Mouse (Mus musculus) C2C12 (cell line): ENCODE data around the gene Gnpat.

Experiments used
- CEBPB ChIP-seq: IDR thresholded peaks from one replicate; pipeline ENCODE4 v1.6.1; 2011; ENCODE audit warnings: low read depth, mild to moderate bottlenecking, control low read depth, moderate library complexity
- CTCF ChIP-seq: IDR thresholded peaks from one replicate; pipeline ENCODE4 v1.5.1; 2011; ENCODE audit not compliant: control insufficient read depth, insufficient read depth, insufficient read length
- FOSL1 ChIP-seq: IDR thresholded peaks from one replicate; pipeline ENCODE4 v1.8.0; 2011; ENCODE audit warnings: mild to moderate bottlenecking, low read length; ENCODE audit not compliant: poor library complexity, insufficient read depth, severe bottlenecking
- MAX ChIP-seq: IDR thresholded peaks from one replicate; pipeline ENCODE4 v1.6.1; 2011; ENCODE audit warnings: mild to moderate bottlenecking, control low read depth
- MYOD1 ChIP-seq: IDR thresholded peaks from one replicate; pipeline ENCODE4 v1.6.1; 2011; ENCODE audit warnings: low read depth; ENCODE audit not compliant: control insufficient read depth, insufficient read length
- MYOG ChIP-seq: IDR thresholded peaks from one replicate; pipeline ENCODE4 v1.6.1; 2011; ENCODE audit not compliant: control insufficient read depth, insufficient read length; ENCODE audit errors: extremely low read depth
- USF1 ChIP-seq: IDR thresholded peaks from one replicate; pipeline ENCODE4 v1.6.1; 2011; ENCODE audit warnings: low read depth, mild to moderate bottlenecking, control low read depth, moderate library complexity

DNA sequence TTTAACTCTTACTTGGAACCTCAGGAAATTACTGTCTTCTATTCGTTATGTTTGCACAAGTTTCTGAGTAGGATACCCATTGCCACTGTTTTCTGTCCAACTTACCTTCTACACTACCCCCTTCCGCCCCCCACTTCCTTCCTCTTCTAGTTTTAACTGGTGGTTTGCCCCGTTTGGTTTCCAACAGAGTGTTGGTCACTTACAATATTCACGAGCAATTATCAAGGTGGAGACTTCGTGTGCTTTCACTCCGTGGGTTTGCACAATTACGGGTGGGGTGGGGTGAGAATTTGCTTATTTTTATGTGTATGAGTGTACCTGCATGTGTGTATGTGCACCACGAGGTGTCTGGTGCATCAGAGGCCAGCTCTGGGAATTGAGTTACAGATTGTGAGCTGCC is 896 bp downstream of the Gnpat start:
- TF ChIP-seq USF1 (no peak), CTCF (no peak), MAX (no peak), MYOD1 (no peak), MYOG (no peak), FOSL1 (no peak), CEBPB (no peak)
